Mouse (Mus musculus) left cerebral cortex, adult 8-10 months (tissue): Measurements from ENCODE around the gene Slc25a39. TPM values are rescaled to one million over a fixed set of nuclear protein-coding genes. Genes with fewer than 3 reads are reported as not detected.
"Not testable (repeated sequence)": the region's sequence is repeated elsewhere in the genome, so short reads cannot be mapped to it uniquely, and the experiment has no call there.

ENCODE experiments used
- DNase-seq, 2 experiments: peaks; one replicate each; pipeline ENCODE4 v3.0.0; 2022; ENCODE audit warnings: low spot score in 2 of 2
- total RNA-seq, 4 experiments: library from RNA; stranded (reverse); gene quantifications; 2 replicates each; pipeline ENCODE4 v1.2.4; 2022

Gene Slc25a39
- total RNA-seq, 4 experiments from 2014 or later, result 64.1 to 75.4 (median 68.9) TPM

- no peak for DNase-seq
Measured at GRCm38 (mm10) chr11:102415034-102415802, 7.5 kb upstream of the Slc25a39 start.

GRCm38 (mm10) chr11:102413059-102413458 is 5.3 kb upstream of the Slc25a39 start:
- DNase-seq, result no peak

GRCm38 (mm10) chr11:102411704-102412103 is 4.0 kb upstream of the Slc25a39 start:
- peak; percentile 79 for DNase-seq

GRCm38 (mm10) chr11:102411061-102411460 is 3.3 kb upstream of the Slc25a39 start:
- no peak for DNase-seq

GRCm38 (mm10) chr11:102410345-102410744 is 2.6 kb upstream of the Slc25a39 start:
- not testable (repeated sequence) for DNase-seq

GRCm38 (mm10) chr11:102409795-102410330 is 2.1 kb upstream of the Slc25a39 start:
- no peak for DNase-seq

- no peak for DNase-seq
Measured at GRCm38 (mm10) chr11:102408888-102409794, 1.4 kb upstream of the Slc25a39 start.

GRCm38 (mm10) chr11:102408344-102408876 is 664 bp upstream of the Slc25a39 start:
- peak; percentile 93 to 97 for DNase-seq

GRCm38 (mm10) chr11:102406900-102407833 is 579 bp downstream of the Slc25a39 start:
- DNase-seq, result peak; percentile 69 to 90

GRCm38 (mm10) chr11:102406401-102406800 is 1.3 kb downstream of the Slc25a39 start:
- DNase-seq, result no peak

- DNase-seq, result no peak
Measured at GRCm38 (mm10) chr11:102405544-102406285, 2.0 kb downstream of the Slc25a39 start.

- DNase-seq, result no peak
Measured at GRCm38 (mm10) chr11:102404161-102405010, 3.4 kb downstream of the Slc25a39 start.

- DNase-seq, result no peak
Measured at GRCm38 (mm10) chr11:102403657-102404056, 4.1 kb downstream of the Slc25a39 start.

- no peak for DNase-seq
Measured at GRCm38 (mm10) chr11:102401898-102402500, 5.7 kb downstream of the Slc25a39 start.

- DNase-seq, result peak in 1 of 2 experiments; percentile 8
Measured at GRCm38 (mm10) chr11:102400513-102401084, 7.1 kb downstream of the Slc25a39 start.

GRCm38 (mm10) chr11:102399610-102400072 is 8.1 kb downstream of the Slc25a39 start:
- peak in 1 of 2 experiments; percentile 36 for DNase-seq

- DNase-seq, result no peak
Measured at GRCm38 (mm10) chr11:102399107-102399506, 8.6 kb downstream of the Slc25a39 start.
